Mouse (Mus musculus) T-helper 1 cell (primary cell): ENCODE measurements around the gene Pikfyve.
"Not testable (repeated sequence)": the region's sequence is repeated elsewhere in the genome, so short reads cannot be mapped to it uniquely, and the experiment has no call there.

ENCODE experiments used
- in situ Hi-C: fragments of 300-600 bp; cut with MboI, MseI; formaldehyde crosslinking; loops from one replicate; pipeline ENCODE4 v1.15.1; 2025; ENCODE audit warnings: high pct_unique_total_duplicates

Gene Pikfyve

GRCm38 (mm10) chr1:65185524-65186205 is 818 bp upstream of the Pikfyve start:
- in situ Hi-C loops, result no loop called here

GRCm38 (mm10) chr1:65187074-65187430 is 569 bp downstream of the Pikfyve start:
- in situ Hi-C loops, result no loop called here

DNA sequence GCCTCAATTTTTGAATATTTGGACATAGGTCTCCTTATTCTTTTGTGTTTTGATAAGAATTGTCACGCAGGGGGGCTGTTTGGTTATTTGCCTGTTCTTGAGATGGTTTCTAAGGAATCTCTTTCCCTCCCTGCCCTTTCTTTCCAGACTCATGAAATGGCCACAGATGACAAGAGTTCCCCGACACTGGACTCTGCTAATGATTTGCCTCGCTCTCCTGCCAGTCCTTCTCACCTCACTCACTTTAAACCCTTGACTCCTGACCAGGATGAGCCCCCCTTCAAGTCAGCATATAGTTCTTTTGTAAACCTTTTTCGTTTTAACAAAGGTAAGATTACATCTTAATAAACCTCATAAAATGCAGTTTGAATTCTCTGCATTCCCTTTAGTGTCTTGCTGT is 3.7 kb downstream of the Pikfyve start:
- in situ Hi-C loops, result no loop called here

- in situ Hi-C loops, result no loop called here
These were observed 6.7 kb downstream of the Pikfyve start for GRCm38 (mm10) chr1:65193226-65193625.

DNA sequence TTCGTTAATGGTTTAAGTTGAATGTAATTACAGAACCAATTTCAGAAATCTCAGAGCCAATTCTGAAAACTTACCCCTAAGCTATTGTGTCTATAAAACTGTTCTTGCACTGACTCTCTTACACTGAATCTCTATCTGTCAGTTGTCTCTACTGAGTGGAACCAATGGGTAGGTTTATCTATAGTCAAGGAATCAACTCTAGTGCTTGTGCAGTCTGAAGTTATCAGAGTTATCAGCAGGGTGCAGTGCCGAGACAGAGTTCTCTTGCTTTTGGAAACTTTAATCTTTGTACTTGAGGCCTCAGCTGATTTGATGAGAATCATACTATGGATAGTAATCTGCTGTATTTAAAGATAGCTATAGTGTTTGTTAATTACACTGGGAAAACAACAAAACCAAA is 11.9 kb downstream of the Pikfyve start:
- in situ Hi-C loops, result no loop called here

DNA sequence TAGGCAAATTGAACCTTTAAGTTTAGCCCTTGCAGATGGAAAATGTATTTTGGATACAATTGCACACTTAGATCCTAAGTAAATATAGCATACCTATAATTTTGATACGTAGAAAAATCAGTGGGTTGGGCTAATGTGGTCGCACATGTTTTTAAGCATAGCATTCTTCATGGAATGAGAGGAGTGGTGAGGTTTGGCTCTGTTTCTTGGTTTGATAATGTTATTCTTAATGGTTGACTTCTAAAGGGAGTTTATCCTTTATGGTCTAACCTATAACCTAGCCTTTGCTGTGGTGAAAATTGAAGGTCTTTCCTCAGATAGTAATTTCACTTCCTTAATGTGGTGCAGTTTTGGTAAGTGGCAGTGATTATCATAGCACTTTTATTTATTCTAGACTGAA is 12.4 kb downstream of the Pikfyve start:
- in situ Hi-C loops, result no loop called here

GRCm38 (mm10) chr1:65204299-65204698 is 17.8 kb downstream of the Pikfyve start:
- in situ Hi-C loops, result no loop called here

GRCm38 (mm10) chr1:65213214-65213613 is 26.7 kb downstream of the Pikfyve start:
- in situ Hi-C loops, result no loop called here

DNA sequence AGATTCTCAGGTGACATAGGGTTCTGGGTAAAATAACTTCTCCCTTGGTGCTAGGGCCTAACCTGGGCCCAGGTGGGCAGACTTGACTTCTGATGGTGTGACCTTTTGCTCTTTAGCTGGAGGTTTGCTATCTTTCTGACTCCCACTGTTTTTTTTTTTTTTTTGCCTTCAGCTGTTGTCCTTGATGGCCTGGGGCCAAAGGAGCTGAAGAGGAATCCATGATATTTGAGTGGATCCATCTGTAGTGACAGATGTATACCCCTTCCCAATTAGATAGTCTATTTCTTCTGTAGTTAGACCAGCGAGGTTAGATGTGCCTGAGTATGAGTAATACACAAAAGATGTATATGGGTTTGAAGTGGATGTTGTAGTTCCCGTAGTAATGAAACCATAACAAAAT is 31.1 kb downstream of the Pikfyve start:
- in situ Hi-C loops, result no loop called here

DNA sequence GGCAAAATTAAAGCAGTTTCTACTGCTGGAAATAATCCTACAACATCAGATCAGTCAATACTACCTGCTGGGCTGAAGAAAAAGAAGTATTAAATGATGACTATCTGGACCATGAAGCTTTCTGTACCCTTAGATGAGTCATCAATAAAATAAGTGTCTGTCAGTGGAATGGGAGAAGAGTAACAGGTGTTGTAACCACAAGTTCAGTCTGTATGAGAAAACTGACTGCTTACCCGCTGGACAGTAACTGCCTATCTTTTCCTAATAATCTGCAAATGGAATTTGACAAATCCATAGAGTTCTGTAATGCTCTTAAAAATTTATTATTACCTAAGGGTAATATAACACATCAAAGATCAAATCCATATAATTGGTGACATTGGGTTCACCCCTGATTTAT is 31.5 kb downstream of the Pikfyve start:
- in situ Hi-C loops, result no loop called here

DNA sequence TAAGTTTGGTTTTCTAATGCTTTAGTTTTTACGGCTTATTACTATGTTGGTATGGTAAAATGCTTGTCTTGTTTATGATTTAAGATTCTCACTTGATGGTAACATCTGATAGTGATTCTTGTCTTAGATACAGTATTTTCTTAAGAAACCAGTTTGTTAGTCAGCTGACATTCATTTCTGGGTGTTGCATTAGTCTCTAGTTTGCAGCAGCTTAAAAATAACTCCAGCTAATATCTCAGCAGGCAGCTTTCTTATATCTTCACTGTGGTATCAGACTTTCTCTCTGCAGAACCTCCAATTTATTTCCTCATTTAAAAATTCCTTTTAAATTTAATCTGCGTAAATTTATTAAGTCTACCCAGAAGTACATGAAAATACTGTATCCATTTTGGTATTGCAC is 37.2 kb downstream of the Pikfyve start:
- in situ Hi-C loops, result no loop called here

GRCm38 (mm10) chr1:65227681-65228080 is 41.2 kb downstream of the Pikfyve start:
- in situ Hi-C loops, result no loop called here

DNA sequence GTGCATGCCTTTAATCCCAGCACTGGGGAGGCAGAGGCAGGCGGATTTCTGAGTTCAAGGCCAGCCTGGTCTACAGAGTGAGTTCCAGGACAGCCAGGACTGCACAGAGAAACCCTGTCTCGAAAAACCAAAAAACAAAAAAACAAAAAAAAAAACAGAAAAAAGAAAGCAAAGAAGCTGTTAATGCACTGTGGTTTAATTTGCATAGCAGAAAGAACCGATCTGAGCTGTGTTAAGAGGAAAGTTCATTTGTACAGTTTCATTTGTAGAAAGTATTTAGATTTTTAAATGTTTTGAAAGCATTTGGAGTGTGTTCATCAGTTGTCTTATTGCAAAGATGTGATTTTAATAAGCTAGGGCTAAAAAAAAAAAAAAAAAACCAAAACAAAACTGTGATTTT is 43.3 kb downstream of the Pikfyve start:
- in situ Hi-C loops, result not testable (repeated sequence)

DNA sequence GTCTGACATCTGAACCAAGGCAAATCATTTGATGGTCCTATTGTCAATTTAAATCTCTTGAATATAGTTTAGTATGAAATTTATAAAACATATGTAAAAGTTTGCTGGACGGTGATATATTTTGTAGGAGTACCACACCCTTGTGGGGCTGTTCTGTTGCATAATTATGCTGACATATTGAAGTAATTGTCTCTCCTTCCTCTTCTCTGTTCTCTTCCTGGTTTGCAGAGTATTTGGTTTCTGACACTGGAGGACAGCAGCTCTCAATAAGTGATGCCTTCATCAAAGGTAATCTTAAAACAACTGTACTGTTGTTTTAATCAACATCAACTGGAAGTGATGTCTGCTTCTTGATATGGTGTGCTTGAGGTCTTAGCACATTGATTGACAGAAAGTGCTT is 44.1 kb downstream of the Pikfyve start:
- in situ Hi-C loops, result no loop called here

- in situ Hi-C loops, result no loop called here
These were observed 51.2 kb downstream of the Pikfyve start for GRCm38 (mm10) chr1:65237712-65238111.

- in situ Hi-C loops, result no loop called here
These were observed 59.2 kb downstream of the Pikfyve start for GRCm38 (mm10) chr1:65245637-65246036.

DNA sequence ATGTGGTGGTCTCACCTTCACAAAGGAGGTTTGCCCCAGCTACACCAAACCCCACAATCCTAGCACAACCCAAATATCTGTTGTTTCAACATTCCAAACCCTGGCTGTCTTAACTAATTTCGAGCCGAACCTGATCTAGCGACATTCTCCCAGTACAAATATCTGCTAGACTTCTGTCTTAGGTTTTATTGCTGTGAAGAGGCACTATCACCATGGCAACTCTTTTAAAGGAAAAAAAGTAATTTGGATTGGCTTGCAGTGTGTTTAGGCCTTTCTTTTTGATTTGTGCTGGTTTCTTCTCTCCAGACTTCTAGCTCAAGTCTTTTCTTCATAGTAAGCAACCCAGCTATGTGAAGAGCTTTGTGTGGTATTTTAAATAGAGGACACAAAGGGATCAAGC is 94.0 kb downstream of the Pikfyve start:
- in situ Hi-C loops, result loop anchor here (10.0 kb wide), 1 partner anchor 1384 kb away; no protein-coding TSS in a partner anchor

GRCm38 (mm10) chr1:65281756-65282155 is 95.3 kb downstream of the Pikfyve start, which contains the start of gene Pth2r:
TSS of gene Pth2r (plus strand) at chr1:65282056.
- in situ Hi-C loops, result loop anchor here (10.0 kb wide), 1 partner anchor 1383 kb away; no protein-coding TSS in a partner anchor

DNA sequence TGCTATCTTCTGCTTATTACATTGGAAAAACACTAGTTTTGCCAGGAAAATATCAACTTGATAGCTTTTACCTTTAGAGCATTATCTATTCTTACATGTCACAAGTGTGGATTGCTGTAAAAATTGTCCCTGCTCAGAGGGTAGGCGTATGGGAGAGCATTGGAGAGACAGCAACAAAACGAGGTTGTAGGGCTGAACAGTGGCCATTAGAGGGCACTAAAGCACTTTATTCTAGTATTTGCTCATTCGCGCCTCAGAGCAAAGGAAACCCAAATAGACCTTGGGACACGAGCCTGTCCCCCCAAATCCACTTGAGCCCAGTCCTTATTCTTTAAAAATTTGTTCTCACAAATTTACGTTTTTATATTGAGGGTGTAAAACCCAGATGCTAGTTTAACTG is 96.3 kb downstream of the Pikfyve start:
- in situ Hi-C loops, result loop anchor here (10.0 kb wide), 1 partner anchor 1382 kb away; no protein-coding TSS in a partner anchor

DNA sequence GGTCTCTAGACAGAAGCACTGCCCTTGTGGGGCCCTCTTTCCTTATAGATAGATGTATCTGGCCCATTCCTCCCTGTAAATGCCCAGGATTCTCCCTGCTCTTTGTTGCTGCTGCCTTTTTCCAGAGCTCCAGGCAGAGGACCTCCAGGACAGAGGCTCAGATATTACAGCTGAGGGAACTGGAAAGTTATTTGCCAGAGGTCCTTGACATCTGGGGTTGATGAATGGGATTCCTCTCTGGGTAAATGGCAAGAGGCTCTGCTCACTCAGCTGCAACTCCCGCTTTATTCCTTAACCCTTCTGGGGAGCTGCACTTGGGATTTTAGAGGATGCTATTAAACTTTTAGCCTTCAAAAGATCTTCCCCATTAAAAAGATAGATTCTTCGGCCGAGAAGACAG is 122.0 kb downstream of the Pikfyve start:
- in situ Hi-C loops, result no loop called here

- in situ Hi-C loops, result no loop called here
These were observed 124.9 kb downstream of the Pikfyve start for GRCm38 (mm10) chr1:65311214-65311933.

GRCm38 (mm10) chr1:65312118-65312517 is 125.6 kb downstream of the Pikfyve start:
- in situ Hi-C loops, result no loop called here

GRCm38 (mm10) chr1:65312896-65313295 is 126.4 kb downstream of the Pikfyve start:
- in situ Hi-C loops, result no loop called here
